Mouse (Mus musculus) stomach, postnatal 0 days (tissue): ENCODE data around the gene Tapt1.

Source experiments
- CTCF ChIP-seq: IDR thresholded peaks from 2 replicates; pipeline ENCODE4 v1.5.1; 2016; ENCODE audit warnings: antibody characterized with exemption, low read depth, mild to moderate bottlenecking, moderate library complexity
- EP300 ChIP-seq: optimal IDR thresholded peaks from 2 replicates; pipeline ENCODE3; 2016; ENCODE audit warnings: antibody characterized with exemption

GRCm38 (mm10) chr5:44211818-44212465 lies 14.5 kb downstream of the Tapt1 start:
- TF ChIP-seq CTCF, result no peak
- TF ChIP-seq EP300, result no peak
